Mouse (Mus musculus): ENCODE results near the gene Pip4k2c.

GRCm38 (mm10) chr10:127187371-127188078 lies 23.9 kb downstream of the Pip4k2c start:
- TF ChIP-seq CTCF (IDR thresholded peaks at IDR 0.05; ENCODE audit: low read depth, low read length), result no peak
- no peak for TF ChIP-seq POLR2A (IDR thresholded peaks at IDR 0.05; ENCODE audit: insufficient read depth, low read length)
- TF ChIP-seq EP300 (IDR thresholded peaks at IDR 0.05; ENCODE audit: insufficient read depth, low read depth, low read length), result no peak
